Mouse (Mus musculus) bone marrow, adult 2 months (tissue): ENCODE data around the gene Zfp518b. TPM values are rescaled to one million over a fixed set of nuclear protein-coding genes. Genes with fewer than 3 reads are reported as not detected.
A peak's percentile ranks its signal among the peaks of the same experiment; 100 is the strongest.

ENCODE experiments used
- H3K27ac ChIP-seq: fragments of 200-500 bp; 2 replicates; pipeline ENCODE4 v1.5.1; 2012; ENCODE audit warnings: low read depth, mild to moderate bottlenecking, control low read depth, inconsistent platforms, low read length; ENCODE audit not compliant: control insufficient read depth, poor library complexity, insufficient read depth
- H3K4me1 ChIP-seq: fragments of 200-500 bp; 2 replicates; pipeline ENCODE4 v1.6.1; 2011; ENCODE audit warnings: low read length; ENCODE audit not compliant: control insufficient read depth, insufficient read depth
- H3K4me3 ChIP-seq: fragments of 200-500 bp; replicated peaks from 2 replicates; pipeline ENCODE3; 2011; ENCODE audit warnings: mild to moderate bottlenecking, low read depth, low read length, control low read depth; ENCODE audit not compliant: control insufficient read depth
- CTCF ChIP-seq: fragments of 200-500 bp; IDR thresholded peaks from 2 replicates; pipeline ENCODE4 v1.5.1; 2011; ENCODE audit warnings: low read length, control low read depth; ENCODE audit not compliant: control insufficient read depth, insufficient read depth
- POLR2A ChIP-seq: fragments of 200-500 bp; IDR thresholded peaks from 2 replicates; pipeline ENCODE4 v1.6.1; 2011; ENCODE audit warnings: low read depth, mild to moderate bottlenecking, control low read depth, low read length, borderline replicate concordance; ENCODE audit not compliant: control insufficient read depth
- WGBS: fragments of 180-500 bp; shearing (Covaris S2); methylation state at CpG from one replicate; pipeline ENCODE4 v1.1.7; 2018; 5-methylcytosine and 5-hydroxymethylcytosine counted together
- polyA plus RNA-seq: library from polyadenylated mRNA; stranded (reverse); fragments of >200 nt; gene quantifications from 2 replicates; pipeline ENCODE4 v1.2.4, GENCODE M21; 2011; ENCODE audit warnings: low replicate concordance; ENCODE audit not compliant: missing spikeins, insufficient read depth, insufficient read length

The Zfp518b gene
- polyA plus RNA-seq, 1 experiment, result 2.5 TPM

- Histone ChIP-seq H3K27ac (no peak overlapping the region), H3K4me3 (no peak overlapping the region), H3K4me1 (no peaks in the 10 kb centered on the region)
- WGBS, result 84% methylated on average over 2 of the region's 2 CpGs
- no peak for TF ChIP-seq CTCF
- no peak for TF ChIP-seq POLR2A
Observed at GRCm38 (mm10) chr5:38653101-38653500, 31.5 kb downstream of the Zfp518b start.

- TF ChIP-seq POLR2A (no peak), CTCF (no peak)
- H3K4me3 ChIP-seq, result no peak overlapping the region
- 86% methylated on average over 5 of the region's 5 CpGs for WGBS
- H3K27ac ChIP-seq, result no peak overlapping the region
- H3K4me1 ChIP-seq, result no peaks in the 10 kb centered on the region
Observed at GRCm38 (mm10) chr5:38651455-38651854, 33.2 kb downstream of the Zfp518b start.

GRCm38 (mm10) chr5:38641526-38641925 lies 43.1 kb downstream of the Zfp518b start:
- Histone ChIP-seq H3K4me3 (no peak overlapping the region), H3K4me1 (peaks cover 1% of the 10 kb centered on the region; the same call in 1 of the 2 replicates), H3K27ac (no peak overlapping the region)
- TF ChIP-seq CTCF, result no peak
- no peak for TF ChIP-seq POLR2A

GRCm38 (mm10) chr5:38636301-38636749 lies 48.3 kb downstream of the Zfp518b start:
- no peak overlapping the region for H3K27ac ChIP-seq
- peaks cover 1% of the 10 kb centered on the region; the same call in 1 of the 2 replicates for H3K4me1 ChIP-seq
- H3K4me3 ChIP-seq, result no peak overlapping the region
- TF ChIP-seq POLR2A, result no peak
- TF ChIP-seq CTCF, result no peak
- 65% methylated on average over 5 of the region's 5 CpGs for WGBS

GRCm38 (mm10) chr5:38635696-38636095 lies 48.9 kb downstream of the Zfp518b start:
- Histone ChIP-seq H3K27ac (peak overlapping the region; percentile 67; the same call in 1 of the 2 replicates), H3K4me3 (no peak overlapping the region), H3K4me1 (peaks cover 1% of the 10 kb centered on the region; the same call in 1 of the 2 replicates)
- WGBS, result 64% methylated on average over 1 of the region's 1 CpGs
- TF ChIP-seq POLR2A, result no peak
- no peak for TF ChIP-seq CTCF

- 25% methylated on average over 11 of the region's 11 CpGs for WGBS
- TF ChIP-seq POLR2A (no peak), CTCF (no peak)
- peak overlapping the region; percentile 67; the same call in 1 of the 2 replicates for H3K27ac ChIP-seq
- no peak overlapping the region for H3K4me3 ChIP-seq
- peaks cover 1% of the 10 kb centered on the region; the same call in 1 of the 2 replicates for H3K4me1 ChIP-seq
Observed at GRCm38 (mm10) chr5:38634321-38635164, 50.1 kb downstream of the Zfp518b start.

GRCm38 (mm10) chr5:38632463-38633449 lies 51.9 kb downstream of the Zfp518b start:
- Histone ChIP-seq H3K4me1 (peaks cover 1% of the 10 kb centered on the region), H3K4me3 (no peak overlapping the region), H3K27ac (no peak overlapping the region)
- WGBS, result 67% methylated on average over 13 of the region's 13 CpGs
- TF ChIP-seq POLR2A, result no peak
- peak; percentile 23; the same call in 1 of the 2 replicates for TF ChIP-seq CTCF
